Mouse (Mus musculus): Measurements from ENCODE around the gene Paqr6. TPM values are rescaled to one million over a fixed set of nuclear protein-coding genes. Genes with fewer than 3 reads are reported as not detected.
"Not testable (repeated sequence)": the region's sequence is repeated elsewhere in the genome, so short reads cannot be mapped to it uniquely, and the experiment has no call there.

The Paqr6 gene
- polyA plus RNA-seq, 1 experiment from 2014 or later, result 19.9 TPM

DNA sequence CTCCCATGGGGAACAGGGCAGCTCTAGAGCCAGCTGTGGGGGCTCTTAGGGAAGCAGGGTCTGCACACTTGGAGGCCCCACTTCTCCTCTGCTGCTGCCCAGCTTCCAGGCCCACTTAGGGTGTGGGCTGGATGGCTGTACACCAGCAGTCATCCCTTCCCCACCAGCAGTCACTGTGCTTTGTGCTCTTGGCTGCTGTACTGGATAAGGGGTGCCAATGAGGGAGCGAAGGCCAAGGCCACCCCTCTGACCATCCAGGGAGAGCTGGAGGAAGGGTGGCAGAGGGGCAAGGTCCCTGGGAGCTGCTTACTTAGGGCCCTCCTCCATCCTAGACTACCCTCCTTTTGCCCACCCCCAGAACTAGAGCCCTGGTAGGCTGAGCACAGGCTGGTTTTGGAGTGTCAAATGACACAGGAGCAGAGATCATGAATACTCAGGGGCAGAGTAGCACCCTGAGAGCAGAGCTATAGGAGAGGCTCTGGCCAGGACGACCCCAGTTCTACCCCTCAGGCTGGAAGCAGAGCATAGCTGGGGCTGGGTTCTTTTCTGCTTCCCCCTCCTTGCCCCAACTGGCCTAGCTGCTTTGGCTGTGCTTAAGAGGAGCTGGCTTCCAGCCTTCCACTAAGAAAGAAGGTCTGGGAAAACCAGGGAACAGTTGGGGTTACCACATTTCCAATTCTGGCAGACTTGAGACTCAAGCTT, 2.6 kb upstream of the Paqr6 start:
- no peak overlapping the region for H3K9ac ChIP-seq (ENCODE audit: low read length)
- peaks cover 37% of the 10 kb centered on the region for H3K36me3 ChIP-seq (ENCODE audit: control insufficient read depth, insufficient read depth, low read length)
- H3K27me3 ChIP-seq (ENCODE audit: control insufficient read depth, insufficient read depth, low read length), result peaks cover 16% of the 10 kb centered on the region
- no peak overlapping the region for H3K4me3 ChIP-seq (replicated peaks; ENCODE audit: low read length)
- H3K9me3 ChIP-seq (replicated peaks; ENCODE audit: control insufficient read depth, low read length), result no peaks in the 10 kb centered on the region
- peaks cover 12% of the 10 kb centered on the region; the same call in 1 of the 2 replicates for H3K4me1 ChIP-seq (ENCODE audit: control insufficient read depth, insufficient read depth, low read length)
- H3K27ac ChIP-seq (ENCODE audit: low read length), result no peak overlapping the region
- no peak for ATAC-seq (ENCODE audit: insufficient read depth, low FRiP score)
- 90% methylated on average over 2 of the region's 2 CpGs for WGBS
- H3K4me2 ChIP-seq (ENCODE audit: low read depth, low read length), result no peak overlapping the region

DNA sequence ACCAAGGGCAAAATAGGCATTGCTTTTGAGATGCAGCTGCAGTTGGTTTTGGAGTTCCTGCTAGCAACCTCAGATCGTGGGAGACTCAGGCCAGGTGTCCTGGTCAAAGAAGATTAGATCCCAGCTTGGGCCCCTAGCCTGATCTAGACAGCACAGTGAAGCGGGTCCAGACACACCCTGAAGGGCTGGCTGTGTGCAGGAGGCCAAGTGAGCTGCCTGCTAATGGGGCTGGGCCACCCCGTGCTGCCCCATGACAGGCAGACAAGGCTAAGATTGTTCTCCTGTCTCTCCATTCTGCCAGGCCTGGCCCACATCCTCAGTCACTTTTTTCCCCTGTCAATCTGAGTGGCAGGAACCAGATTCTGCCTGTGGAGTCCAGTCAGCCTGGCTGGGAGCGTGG, 684 bp upstream of the Paqr6 start:
- 61% methylated on average over 4 of the region's 4 CpGs for WGBS
- Histone ChIP-seq H3K4me2 (ENCODE audit: low read depth, low read length) (no peak overlapping the region), H3K4me3 (replicated peaks; ENCODE audit: low read length) (no peak overlapping the region), H3K27me3 (ENCODE audit: control insufficient read depth, insufficient read depth, low read length) (peaks cover 16% of the 10 kb centered on the region), H3K9ac (ENCODE audit: low read length) (no peak overlapping the region), H3K36me3 (ENCODE audit: control insufficient read depth, insufficient read depth, low read length) (peaks cover 30% of the 10 kb centered on the region), H3K4me1 (ENCODE audit: control insufficient read depth, insufficient read depth, low read length) (peaks cover 12% of the 10 kb centered on the region; the same call in 1 of the 2 replicates), H3K9me3 (replicated peaks; ENCODE audit: control insufficient read depth, low read length) (no peaks in the 10 kb centered on the region), H3K27ac (ENCODE audit: low read length) (peak overlapping the region; percentile 26; the same call in 1 of the 2 replicates)
- no peak for ATAC-seq (ENCODE audit: insufficient read depth, low FRiP score)

DNA sequence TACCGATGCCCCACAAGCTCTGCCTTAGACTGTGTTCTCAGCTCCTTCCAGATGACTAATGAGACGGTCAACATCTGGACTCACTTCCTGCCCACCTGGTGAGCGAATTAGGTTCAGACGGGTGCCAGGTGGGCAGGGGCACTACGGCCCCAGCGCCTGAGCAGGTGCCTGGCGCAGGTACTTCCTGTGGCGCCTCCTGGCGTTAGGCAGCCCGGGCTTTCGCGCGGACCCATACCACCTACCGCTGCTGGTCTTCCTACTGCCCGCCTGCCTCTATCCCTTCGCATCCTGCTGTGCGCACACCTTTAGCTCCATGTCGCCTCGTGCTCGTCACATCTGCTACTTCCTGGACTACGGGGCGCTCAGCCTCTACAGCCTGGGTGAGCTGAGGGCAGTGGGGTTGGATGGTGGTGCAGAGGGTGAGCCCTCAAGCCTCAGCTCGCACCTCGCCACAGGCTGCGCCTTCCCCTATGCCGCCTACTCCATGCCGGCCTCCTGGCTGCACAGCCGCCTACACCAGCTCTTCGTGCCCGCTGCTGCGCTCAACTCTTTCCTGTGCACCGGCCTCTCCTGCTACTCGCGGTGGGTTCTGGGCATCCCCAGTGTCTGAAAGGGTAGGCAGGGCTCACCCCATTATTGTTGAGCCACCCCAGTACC, 1.4 kb downstream of the Paqr6 start:
- no peak for ATAC-seq (ENCODE audit: insufficient read depth, low FRiP score)
- H3K36me3 ChIP-seq (ENCODE audit: control insufficient read depth, insufficient read depth, low read length), result peaks cover 12% of the 10 kb centered on the region
- no peak overlapping the region for H3K4me2 ChIP-seq (ENCODE audit: low read depth, low read length)
- H3K27me3 ChIP-seq (ENCODE audit: control insufficient read depth, insufficient read depth, low read length), result peaks cover 16% of the 10 kb centered on the region
- H3K4me1 ChIP-seq (ENCODE audit: control insufficient read depth, insufficient read depth, low read length), result peaks cover 12% of the 10 kb centered on the region; the same call in 1 of the 2 replicates
- no peaks in the 10 kb centered on the region for H3K9me3 ChIP-seq (replicated peaks; ENCODE audit: control insufficient read depth, low read length)
- no peak overlapping the region for H3K9ac ChIP-seq (ENCODE audit: low read length)
- no peak overlapping the region for H3K27ac ChIP-seq (ENCODE audit: low read length)
- no peak overlapping the region for H3K4me3 ChIP-seq (replicated peaks; ENCODE audit: low read length)
- WGBS, result 41% methylated on average over 34 of the region's 34 CpGs

DNA sequence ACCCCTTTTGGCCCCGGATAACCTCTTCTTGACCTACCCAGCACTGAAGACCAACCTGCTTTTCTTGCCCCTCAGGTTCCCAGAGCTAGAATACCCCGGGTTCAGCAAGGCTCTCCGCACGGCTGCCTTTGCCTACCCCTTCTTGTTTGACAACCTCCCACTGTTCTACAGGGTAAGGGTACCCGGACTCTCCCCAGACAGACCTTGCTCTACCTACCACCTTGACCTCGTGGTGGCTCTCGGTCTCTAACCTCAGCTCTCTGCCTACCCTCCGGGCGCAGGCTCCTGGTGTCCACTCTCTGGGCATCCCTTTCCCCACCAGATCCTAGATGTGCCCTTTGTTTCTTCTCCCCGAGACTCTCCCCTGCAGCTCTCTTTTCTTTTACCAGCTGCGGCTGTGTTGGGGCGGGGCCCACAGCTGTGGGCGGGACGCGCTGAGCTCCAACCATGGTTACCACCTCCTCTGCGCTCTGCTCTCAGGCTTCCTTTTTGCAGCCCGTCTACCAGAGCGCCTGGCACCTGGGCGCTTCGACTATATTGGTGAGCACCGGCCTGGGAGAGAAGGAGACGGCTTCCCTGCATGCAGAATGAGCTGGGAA, 2.5 kb downstream of the Paqr6 start:
- Histone ChIP-seq H3K4me1 (ENCODE audit: control insufficient read depth, insufficient read depth, low read length) (peaks cover 12% of the 10 kb centered on the region; the same call in 1 of the 2 replicates), H3K27me3 (ENCODE audit: control insufficient read depth, insufficient read depth, low read length) (peaks cover 16% of the 10 kb centered on the region), H3K4me2 (ENCODE audit: low read depth, low read length) (peak overlapping the region; percentile 41), H3K4me3 (replicated peaks; ENCODE audit: low read length) (0 out of 2 replicates have a peak overlapping the region, but pooled peaks have one; percentile 11), H3K9ac (ENCODE audit: low read length) (0 out of 2 replicates have a peak overlapping the region, but pooled peaks have one; percentile 50)
- not testable (repeated sequence) for H3K9me3 ChIP-seq (replicated peaks; ENCODE audit: control insufficient read depth, low read length); H3K36me3 ChIP-seq (ENCODE audit: control insufficient read depth, insufficient read depth, low read length); H3K27ac ChIP-seq (ENCODE audit: low read length)
- peak; percentile 70 for ATAC-seq (ENCODE audit: insufficient read depth, low FRiP score)
- WGBS, result 6% methylated on average over 19 of the region's 22 CpGs

DNA sequence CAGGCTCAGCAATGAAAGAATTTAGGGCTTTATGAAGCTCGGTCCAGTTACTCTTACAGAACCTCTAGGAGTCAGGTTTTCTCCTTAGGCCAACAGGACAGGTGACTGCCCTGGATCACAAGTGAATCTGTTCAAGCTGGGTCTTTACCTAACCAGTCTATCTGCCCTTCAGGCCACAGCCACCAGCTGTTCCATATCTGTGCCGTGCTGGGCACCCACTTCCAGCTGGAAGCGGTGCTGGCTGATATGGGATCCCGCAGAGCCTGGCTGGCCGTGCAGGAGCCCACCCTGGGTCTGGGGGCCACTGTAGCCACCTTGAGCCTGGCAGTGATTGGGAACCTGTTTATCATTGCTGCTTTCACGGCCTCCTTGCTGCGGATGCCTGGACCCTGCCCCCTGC, 3.1 kb downstream of the Paqr6 start:
- Histone ChIP-seq H3K27me3 (ENCODE audit: control insufficient read depth, insufficient read depth, low read length) (peaks cover 16% of the 10 kb centered on the region), H3K4me1 (ENCODE audit: control insufficient read depth, insufficient read depth, low read length) (peaks cover 12% of the 10 kb centered on the region; the same call in 1 of the 2 replicates)
- not testable (repeated sequence) for H3K4me3 ChIP-seq (replicated peaks; ENCODE audit: low read length); H3K9me3 ChIP-seq (replicated peaks; ENCODE audit: control insufficient read depth, low read length); H3K27ac ChIP-seq (ENCODE audit: low read length); H3K36me3 ChIP-seq (ENCODE audit: control insufficient read depth, insufficient read depth, low read length); ATAC-seq (ENCODE audit: insufficient read depth, low FRiP score); H3K9ac ChIP-seq (ENCODE audit: low read length); H3K4me2 ChIP-seq (ENCODE audit: low read depth, low read length)
- 56% methylated on average over 3 of the region's 7 CpGs for WGBS

DNA sequence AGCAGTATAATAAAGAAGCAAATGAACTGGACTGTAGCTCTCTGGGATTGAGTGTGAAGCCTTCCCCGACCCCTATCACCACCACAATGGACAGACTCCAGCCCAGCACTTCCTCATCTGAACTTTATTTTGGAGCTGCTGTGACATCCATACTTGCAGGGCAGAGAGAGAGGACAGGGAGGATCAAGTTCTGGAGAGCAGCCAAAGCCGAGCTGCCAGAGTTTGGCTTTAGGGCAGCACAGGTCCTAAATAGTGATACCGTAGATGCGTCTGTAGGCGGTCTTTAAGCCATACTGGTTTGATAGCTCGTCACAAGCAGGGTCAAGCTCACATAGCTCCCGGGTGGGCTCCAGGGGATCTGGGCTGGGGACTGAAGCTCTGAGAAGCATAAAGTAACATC, 4.1 kb downstream of the Paqr6 start:
- H3K9me3 ChIP-seq (replicated peaks; ENCODE audit: control insufficient read depth, low read length); H3K4me2 ChIP-seq (ENCODE audit: low read depth, low read length); H3K9ac ChIP-seq (ENCODE audit: low read length); H3K4me3 ChIP-seq (replicated peaks; ENCODE audit: low read length); H3K36me3 ChIP-seq (ENCODE audit: control insufficient read depth, insufficient read depth, low read length); ATAC-seq (ENCODE audit: insufficient read depth, low FRiP score); H3K27ac ChIP-seq (ENCODE audit: low read length): not testable (repeated sequence)
- peaks cover 16% of the 10 kb centered on the region for H3K27me3 ChIP-seq (ENCODE audit: control insufficient read depth, insufficient read depth, low read length)
- WGBS, result 79% methylated on average over 7 of the region's 7 CpGs
- peaks cover 12% of the 10 kb centered on the region; the same call in 1 of the 2 replicates for H3K4me1 ChIP-seq (ENCODE audit: control insufficient read depth, insufficient read depth, low read length)

DNA sequence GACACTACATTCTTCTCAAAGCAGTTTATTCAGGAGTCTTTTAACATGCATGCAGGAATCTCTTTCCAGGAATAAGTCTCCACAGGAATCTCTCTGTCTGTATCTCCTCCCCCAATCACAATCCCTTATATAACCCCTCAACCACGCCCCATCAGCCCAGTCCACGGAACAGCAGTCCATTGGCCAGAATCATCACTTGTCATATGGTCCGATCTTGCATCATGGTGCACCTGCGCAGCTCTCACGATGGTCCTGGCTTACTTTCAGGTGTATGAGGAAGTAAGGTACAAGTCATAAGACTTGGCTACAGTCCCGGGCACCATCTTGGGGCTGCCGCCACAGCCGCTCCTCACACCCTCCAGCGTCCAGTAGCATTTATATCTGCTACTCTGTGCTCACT, 8.3 kb downstream of the Paqr6 start, which contains the start of gene Bglap3:
Bglap3 (minus strand) TSS at position 101 of the 400 bp plus-strand sequence.
- H3K27me3 ChIP-seq (ENCODE audit: control insufficient read depth, insufficient read depth, low read length); H3K36me3 ChIP-seq (ENCODE audit: control insufficient read depth, insufficient read depth, low read length); H3K9me3 ChIP-seq (replicated peaks; ENCODE audit: control insufficient read depth, low read length); H3K4me3 ChIP-seq (replicated peaks; ENCODE audit: low read length); ATAC-seq (ENCODE audit: insufficient read depth, low FRiP score); H3K9ac ChIP-seq (ENCODE audit: low read length); H3K27ac ChIP-seq (ENCODE audit: low read length); H3K4me2 ChIP-seq (ENCODE audit: low read depth, low read length); H3K4me1 ChIP-seq (ENCODE audit: control insufficient read depth, insufficient read depth, low read length): not testable (repeated sequence)
- WGBS, result 88% methylated on average over 9 of the region's 9 CpGs

DNA sequence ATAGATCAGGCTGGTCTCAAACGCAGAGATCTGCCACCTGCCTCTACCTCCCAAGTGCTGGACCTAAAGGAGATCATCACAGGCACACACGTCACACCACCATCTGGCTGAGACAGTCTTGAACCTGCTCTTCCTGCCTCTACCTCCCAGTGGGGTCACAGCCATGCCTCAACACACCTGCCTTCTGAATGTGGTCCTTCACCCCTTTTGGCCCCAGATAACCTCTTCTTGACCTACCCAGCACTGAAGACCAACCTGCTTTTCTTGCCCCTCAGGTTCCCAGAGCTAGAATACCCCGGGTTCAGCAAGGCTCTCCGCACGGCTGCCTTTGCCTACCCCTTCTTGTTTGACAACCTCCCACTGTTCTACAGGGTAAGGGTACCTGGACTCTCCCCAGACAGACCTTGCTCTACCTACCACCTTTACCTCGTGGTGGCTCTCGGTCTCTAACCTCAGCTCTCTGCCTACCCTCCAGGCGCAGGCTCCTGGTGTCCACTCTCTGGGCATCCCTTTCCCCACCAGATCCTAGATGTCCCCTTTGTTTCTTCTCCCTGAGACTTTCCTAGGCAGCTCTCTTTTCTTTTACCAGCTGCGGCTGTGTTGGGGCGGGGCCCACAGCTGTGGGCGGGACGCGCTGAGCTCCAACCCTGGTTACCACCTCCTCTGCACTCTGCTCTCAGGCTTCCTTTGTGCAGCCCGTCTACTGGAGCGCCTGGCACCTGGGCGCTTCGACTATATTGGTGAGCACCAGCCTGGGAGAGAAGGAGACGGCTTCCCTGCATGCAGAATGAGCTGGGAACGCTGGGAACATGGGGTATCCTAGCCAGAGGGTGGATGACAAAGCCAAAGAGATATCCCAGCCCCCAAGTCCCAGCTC, 11.6 kb downstream of the Paqr6 start:
- H3K36me3 ChIP-seq (ENCODE audit: control insufficient read depth, insufficient read depth, low read length); H3K4me1 ChIP-seq (ENCODE audit: control insufficient read depth, insufficient read depth, low read length); H3K27me3 ChIP-seq (ENCODE audit: control insufficient read depth, insufficient read depth, low read length); H3K9me3 ChIP-seq (replicated peaks; ENCODE audit: control insufficient read depth, low read length): not testable (repeated sequence)
- peak overlapping the region; percentile 33 for H3K4me3 ChIP-seq (replicated peaks; ENCODE audit: low read length)
- ATAC-seq (ENCODE audit: insufficient read depth, low FRiP score), result peak; percentile 91
- peak overlapping the region; percentile 56 for H3K4me2 ChIP-seq (ENCODE audit: low read depth, low read length)
- H3K27ac ChIP-seq (ENCODE audit: low read length), result peak overlapping the region; percentile 64; the same call in 1 of the 2 replicates
- peak overlapping the region; percentile 58; the same call in 1 of the 2 replicates for H3K9ac ChIP-seq (ENCODE audit: low read length)
- WGBS, result 7% methylated on average over 16 of the region's 19 CpGs

Data from stomach, embryonic 16.5 days (tissue).